Mouse (Mus musculus) G1E (cell line): Measurements from ENCODE around the gene Entpd8.

Experiments
- CTCF ChIP-seq: IDR thresholded peaks from 2 replicates; pipeline ENCODE4 v1.5.1; 2012; ENCODE audit warnings: low read depth, low read length, inconsistent platforms, mixed read lengths
- POLR2AphosphoS5 ChIP-seq: IDR thresholded peaks from 2 replicates; pipeline ENCODE4 v1.6.1; 2012; ENCODE audit warnings: low read depth, low read length, inconsistent platforms; ENCODE audit not compliant: insufficient replicate concordance

DNA sequence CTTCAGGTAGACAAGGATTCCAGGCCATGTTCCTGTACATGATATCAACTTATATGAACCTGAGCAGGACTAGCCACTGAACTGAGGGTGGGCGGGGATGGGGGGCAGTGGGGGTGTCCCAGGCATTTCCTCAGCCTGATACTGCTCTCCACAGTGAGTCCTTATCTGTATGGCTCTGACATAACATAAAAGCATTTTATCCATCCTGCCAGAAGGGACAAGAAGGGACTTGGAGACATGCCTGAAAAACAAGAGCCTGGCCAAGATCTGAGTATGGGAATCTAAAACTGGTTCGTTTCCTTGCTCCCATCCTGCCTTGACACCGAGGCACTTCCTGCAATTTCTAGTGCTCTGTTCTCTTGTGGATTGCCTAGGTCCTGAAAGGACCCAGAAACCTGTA is 25.9 kb downstream of the Entpd8 start:
- TF ChIP-seq CTCF (no peak), POLR2AphosphoS5 (no peak)
